Mouse (Mus musculus) G1E (cell line): ENCODE results near the gene Cyp2t4.

Experiments
- CTCF ChIP-seq: IDR thresholded peaks from 2 replicates; pipeline ENCODE4 v1.5.1; 2012; ENCODE audit warnings: low read depth, low read length, inconsistent platforms, mixed read lengths
- GATA1 ChIP-seq: IDR thresholded peaks from 2 replicates; pipeline ENCODE4 v1.6.1; 2012; ENCODE audit warnings: borderline replicate concordance, low read length, inconsistent platforms, mixed read lengths
- GATA2 ChIP-seq: IDR thresholded peaks from 2 replicates; pipeline ENCODE4 v1.6.1; 2012; ENCODE audit warnings: low read depth, low read length, inconsistent platforms, borderline replicate concordance
- POLR2AphosphoS5 ChIP-seq: IDR thresholded peaks from 2 replicates; pipeline ENCODE4 v1.6.1; 2012; ENCODE audit warnings: low read depth, low read length, inconsistent platforms; ENCODE audit not compliant: insufficient replicate concordance

- no peak for TF ChIP-seq CTCF
- TF ChIP-seq GATA2, result no peak
- no peak for TF ChIP-seq GATA1
- no peak for TF ChIP-seq POLR2AphosphoS5
These were observed 20.9 kb upstream of the Cyp2t4 start for GRCm38 (mm10) chr7:27132588-27132987.
